Mouse (Mus musculus) E14TG2a.4 (cell line): ENCODE data around the gene Osbp2.

ENCODE experiments used
- CTCF ChIP-seq: conservative IDR thresholded peaks from 2 replicates; pipeline ENCODE4 v1.5.1; 2014; ENCODE audit warnings: low read length
- NANOG ChIP-seq: IDR thresholded peaks from 2 replicates; pipeline ENCODE4 v1.6.1; 2014; ENCODE audit warnings: borderline replicate concordance, low read length, mixed read lengths
- POU5F1 ChIP-seq: IDR thresholded peaks from 2 replicates; pipeline ENCODE4 v1.6.1; 2014; ENCODE audit warnings: low read length, borderline replicate concordance

DNA sequence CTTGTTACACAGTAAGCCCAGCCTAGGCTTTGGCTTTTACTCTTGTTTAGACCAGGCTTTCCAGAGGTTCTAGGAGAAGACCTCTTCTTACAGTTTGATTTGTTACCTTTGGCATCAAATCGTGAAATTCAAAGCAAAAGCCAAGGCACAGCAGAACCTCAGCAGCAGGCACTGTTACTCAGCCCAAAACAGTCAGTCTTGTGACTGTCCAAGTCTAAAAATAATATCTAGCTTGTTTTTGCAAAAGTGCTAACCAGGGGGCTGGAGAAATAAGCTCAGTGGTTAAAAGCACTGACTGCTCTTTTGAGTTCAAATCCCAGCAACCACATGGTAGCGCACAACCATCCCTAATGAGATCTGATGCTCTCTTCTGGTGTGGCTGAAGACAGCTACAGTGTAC is 176.8 kb downstream of the Osbp2 start:
- no peak for TF ChIP-seq NANOG
- no peak for TF ChIP-seq CTCF
- TF ChIP-seq POU5F1, result no peak
